Mouse (Mus musculus) small intestine, adult 10 weeks (tissue): ENCODE results near the gene Coch. TPM values are rescaled to one million over a fixed set of nuclear protein-coding genes. Genes with fewer than 3 reads are reported as not detected.

Experiments used
- polyA plus RNA-seq: library from polyadenylated mRNA; stranded (reverse); fragments of 350-450 nt; fragmentation: Illumina TruSeq; extraction: RNeasy Lipid Tissue Mini Kit (QIAGEN cat#74804); gene quantifications from one replicate; pipeline ENCODE4 v1.2.3, GENCODE M21; 2014; ENCODE audit warnings: low replicate concordance

The Coch gene
- polyA plus RNA-seq = 0.15 TPM

DNA sequence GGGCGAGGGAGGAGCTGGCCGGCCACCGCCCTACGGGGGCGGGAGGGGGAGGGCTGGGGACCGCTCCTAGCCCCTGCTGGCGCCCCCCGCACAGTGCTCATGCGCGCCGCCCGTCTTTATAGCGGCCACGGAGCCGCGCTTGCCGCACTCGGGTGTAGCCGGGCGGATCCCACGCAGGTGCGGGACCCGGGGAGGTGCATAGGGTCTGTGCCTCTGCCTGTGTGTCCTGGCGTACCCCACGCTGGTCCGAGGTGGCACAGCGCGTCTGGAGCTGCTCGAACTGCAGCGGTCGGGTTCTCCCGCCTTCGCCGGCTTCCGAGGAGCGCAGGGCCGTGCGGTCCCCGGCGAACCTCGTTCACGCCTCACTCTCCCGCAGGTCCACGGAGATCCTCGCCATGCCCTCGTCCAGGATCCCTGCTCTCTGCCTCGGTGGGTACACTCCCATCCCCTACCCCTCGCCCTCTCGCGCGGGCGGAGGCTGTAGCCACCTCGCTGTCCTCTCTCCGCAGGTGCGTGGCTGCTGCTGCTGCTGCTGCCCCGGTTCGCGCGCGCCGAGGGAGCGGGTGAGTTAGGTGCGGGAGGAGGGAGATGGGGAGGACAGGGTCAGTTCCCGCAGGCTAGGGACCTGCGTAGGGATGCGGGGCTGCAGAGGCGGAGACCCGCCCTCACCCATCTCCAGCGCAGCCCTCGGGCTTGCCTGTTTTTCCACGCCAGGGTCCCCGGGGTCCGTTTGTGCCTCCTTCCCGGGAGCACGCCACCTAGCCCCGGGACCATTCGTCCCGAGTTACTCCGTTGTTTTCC, at the start of gene Coch:
Gene Coch (plus strand): TSS at position 113 of the 801 bp plus-strand sequence.

Other genes starting within 250 kb of the Coch start
- 30.6 TPM for gene G2e3, start 245.3 kb upstream of the Coch start, polyA plus RNA-seq
- gene Scfd1, start 215.8 kb upstream of the Coch start, polyA plus RNA-seq = 199 TPM
- gene Ap4s1, start 97.7 kb downstream of the Coch start, polyA plus RNA-seq = 41.1 TPM
- gene Strn3, start 98.6 kb downstream of the Coch start, polyA plus RNA-seq = 95.3 TPM
- 52.2 TPM for gene Hectd1, start 236.2 kb downstream of the Coch start, polyA plus RNA-seq